Mouse (Mus musculus) mesoderm, embryonic 11.5 days (tissue): ENCODE results near the gene Trpv2.
"Not testable (repeated sequence)": the region's sequence is repeated elsewhere in the genome, so short reads cannot be mapped to it uniquely, and the experiment has no call there.

Experiments used
- DNase-seq: peaks from one replicate; pipeline ENCODE4 v3.0.0-alpha.2; 2012; ENCODE audit warnings: low read depth, low spot score

The Trpv2 gene

DNA sequence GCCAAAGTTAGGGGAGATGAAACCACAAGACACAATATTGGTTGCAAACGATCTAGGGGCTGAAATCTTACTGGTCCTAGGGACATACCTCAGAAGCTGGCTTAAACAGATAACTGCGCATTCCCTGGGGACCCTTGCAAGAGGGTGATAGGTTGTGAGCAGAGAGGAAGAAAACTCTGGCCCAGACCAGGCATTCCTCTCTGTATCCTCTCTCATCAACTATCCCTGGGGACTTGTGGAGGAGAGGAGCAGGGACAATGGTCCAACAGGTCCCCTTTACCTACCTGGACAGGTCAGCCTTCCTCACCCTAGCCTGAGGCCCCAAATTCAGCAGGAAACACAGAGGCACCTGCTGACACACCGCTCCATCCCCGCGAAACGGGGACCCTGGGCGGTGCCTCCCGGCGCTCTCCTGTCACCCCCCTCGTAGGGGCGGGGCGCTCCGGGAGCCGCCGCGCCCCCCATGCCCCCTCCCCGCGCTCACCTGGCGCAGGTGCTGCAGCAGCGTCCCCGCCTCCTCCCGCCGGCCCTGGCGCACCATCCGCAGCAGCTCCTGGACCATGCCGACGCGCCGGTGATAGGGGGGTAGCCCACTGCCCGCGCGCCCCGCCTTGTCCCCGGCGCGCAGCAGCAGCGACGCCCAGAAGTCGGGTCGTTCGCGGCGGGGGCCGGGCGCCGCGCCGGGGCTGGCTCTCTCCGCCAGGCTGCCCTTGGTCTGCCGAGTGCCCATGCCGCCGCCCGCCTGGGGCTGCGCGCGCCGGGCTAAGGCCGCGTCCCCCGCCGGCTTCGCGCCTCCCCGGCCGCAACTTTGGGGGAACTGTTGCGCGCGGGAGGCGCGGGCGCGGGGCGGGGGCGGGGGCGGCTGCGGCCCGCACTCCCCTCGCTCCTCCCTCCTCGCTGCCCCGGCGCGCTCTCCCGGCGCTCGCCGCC, 73.6 kb downstream of the Trpv2 start, which contains the start of gene Lrrc75a:
Gene Lrrc75a (minus strand): TSS at position 863 of the 930 bp plus-strand sequence.
- peak; percentile 56 for DNase-seq

DNA sequence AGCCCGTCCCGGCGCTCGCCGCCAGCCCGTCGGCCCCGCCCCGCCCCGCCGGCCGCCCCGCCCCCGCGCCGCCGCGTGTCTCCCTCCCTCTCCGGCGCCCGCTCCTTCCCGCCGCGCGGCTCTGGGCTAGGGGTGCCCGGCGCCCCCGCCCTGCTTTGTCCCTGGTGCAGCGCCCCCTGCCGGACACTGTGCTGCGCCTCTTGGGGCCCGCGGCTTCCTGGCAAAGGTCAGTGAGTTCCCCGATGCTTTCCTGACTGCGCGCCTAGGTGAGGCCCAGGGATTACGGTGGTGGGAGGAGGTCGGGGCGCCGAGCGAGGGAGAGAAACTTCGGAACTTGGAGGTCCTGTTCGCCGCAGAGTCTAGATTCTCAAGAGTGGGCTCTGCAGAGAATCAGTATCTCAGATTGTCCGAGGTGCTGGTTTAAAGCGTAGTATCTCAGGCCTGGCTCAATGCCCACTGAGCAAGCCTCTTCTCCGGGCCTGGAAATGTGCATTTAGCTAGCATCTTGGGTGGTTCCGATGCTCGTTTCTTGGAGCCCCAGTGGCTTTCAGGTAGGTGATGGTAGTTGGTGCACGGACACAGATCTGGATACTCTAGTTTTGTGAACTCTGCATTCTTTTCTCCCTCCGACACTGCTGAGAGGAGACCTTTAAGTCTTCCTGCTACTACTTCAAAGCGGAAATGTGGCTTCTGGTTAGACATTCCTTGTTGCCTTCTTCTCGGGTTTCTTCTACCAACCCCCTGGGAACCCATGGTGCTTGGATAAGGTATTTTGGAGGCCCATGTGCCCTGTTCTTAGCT, 74.5 kb downstream of the Trpv2 start, which contains the start of gene Mmgt2:
Gene Mmgt2 (plus strand): TSS at position 74 of the 801 bp plus-strand sequence.
- peak; percentile 95 for DNase-seq

DNA sequence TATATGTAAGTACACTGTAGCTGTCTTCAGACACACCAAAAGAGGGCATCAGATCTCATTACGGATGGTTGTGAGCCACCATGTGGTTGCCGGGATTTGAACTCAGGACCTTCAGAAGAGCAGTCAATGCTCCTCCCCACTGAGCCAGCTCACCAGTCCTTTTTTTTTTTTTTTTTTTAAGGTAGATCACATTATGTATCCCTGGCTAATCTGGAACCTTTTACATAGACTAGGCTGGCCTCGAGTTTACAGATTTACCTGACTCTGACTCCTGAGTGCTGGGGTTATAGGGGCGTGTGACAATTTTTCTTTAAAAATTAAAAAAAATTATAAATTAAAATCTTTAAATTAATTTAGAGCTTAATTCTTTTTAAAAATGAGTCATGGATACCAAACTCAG, 75.5 kb downstream of the Trpv2 start:
- not testable (repeated sequence) for DNase-seq
